Mouse (Mus musculus): ENCODE measurements at regions not wholly inside any gene's neighbourhood (a gene's known extent, or its start where the extent isn't known, plus 50 kb on each side); places are given as distances from the start of the nearest gene placed in this dataset.
A peak's percentile ranks its signal among the peaks of the same experiment; 100 is the strongest.

DNA sequence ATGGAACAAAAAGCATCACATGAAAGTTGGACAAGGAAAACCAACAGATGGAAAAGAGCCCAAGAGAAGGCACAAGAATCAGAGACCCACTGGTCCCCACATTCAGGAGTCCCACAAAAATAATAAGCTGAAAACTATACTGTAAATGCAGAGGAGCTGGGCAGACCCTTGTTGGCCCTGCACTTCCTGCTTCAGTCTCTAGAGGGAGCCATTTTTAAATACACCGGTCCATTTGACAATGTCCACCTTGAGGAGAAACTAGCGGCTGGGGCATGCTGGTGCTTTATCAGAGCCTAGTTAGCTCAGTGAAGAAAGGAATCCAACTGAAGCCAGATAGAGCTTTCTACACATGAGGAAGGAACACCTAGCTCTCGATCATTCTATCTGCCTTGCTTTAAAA is 90.1 kb upstream of the Tmem150c start:
- Histone ChIP-seq H3K4me1 (ENCODE audit: control insufficient read depth, insufficient read depth, low read length) (no peaks in the 10 kb centered on the region), H3K27ac (ENCODE audit: insufficient read depth, low read depth, low read length) (no peak overlapping the region), H3K4me3 (ENCODE audit: insufficient read depth, low read depth, low read length) (no peak overlapping the region)
- WGBS: 67% methylated on average over 3 of the region's 3 CpGs
- TF ChIP-seq POLR2A (IDR thresholded peaks at IDR 0.05; ENCODE audit: insufficient read depth, low read depth, low read length) (no peak), CTCF (IDR thresholded peaks at IDR 0.05; ENCODE audit: insufficient read depth, low read depth, low read length) (no peak)

DNA sequence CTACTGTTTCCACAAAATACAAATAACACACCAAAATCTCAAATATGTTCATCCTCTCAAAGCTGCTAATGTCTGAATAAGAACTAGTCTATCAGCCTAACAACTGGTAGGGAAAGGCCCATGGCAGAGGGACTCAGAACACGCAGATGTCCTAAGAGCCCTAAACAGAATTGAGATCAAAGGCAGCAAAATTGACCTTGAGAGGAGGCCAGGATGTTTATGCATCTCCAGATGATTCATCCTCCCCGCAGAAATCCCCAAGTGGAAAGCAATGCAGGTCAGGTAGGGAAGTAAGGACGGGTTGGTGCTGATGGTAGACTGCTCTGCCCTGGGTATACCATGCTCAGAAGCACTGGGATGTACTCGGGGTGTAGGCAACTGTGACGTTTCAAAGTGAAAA is 89.0 kb upstream of the Tmem150c start:
- WGBS: 86% methylated on average over 5 of the region's 5 CpGs
- Histone ChIP-seq H3K4me3 (ENCODE audit: insufficient read depth, low read depth, low read length) (no peak overlapping the region), H3K4me1 (ENCODE audit: control insufficient read depth, insufficient read depth, low read length) (no peaks in the 10 kb centered on the region), H3K27ac (ENCODE audit: insufficient read depth, low read depth, low read length) (no peak overlapping the region)
- TF ChIP-seq CTCF (IDR thresholded peaks at IDR 0.05; ENCODE audit: insufficient read depth, low read depth, low read length) (no peak), POLR2A (IDR thresholded peaks at IDR 0.05; ENCODE audit: insufficient read depth, low read depth, low read length) (no peak)

DNA sequence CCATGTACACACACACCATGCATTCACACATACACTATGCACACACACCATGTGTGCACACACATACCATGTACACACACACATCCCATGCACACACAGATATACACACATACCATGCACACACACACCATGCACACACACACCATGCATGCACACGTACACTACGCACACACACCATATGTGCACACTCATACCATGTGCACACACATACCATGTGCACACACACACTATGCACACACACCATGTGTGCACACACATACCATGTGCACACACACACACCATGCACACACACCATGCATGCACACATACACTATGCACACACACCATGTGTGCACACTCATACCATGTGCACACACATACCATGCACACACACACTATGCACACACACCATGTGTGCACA is 87.1 kb upstream of the Tmem150c start:
- 100% methylated on average over 2 of the region's 2 CpGs for WGBS

GRCm38 (mm10) chr5:100244811-100245210 is 85.2 kb upstream of the Tmem150c start:
- H3K4me1 ChIP-seq (ENCODE audit: control insufficient read depth, insufficient read depth, low read length): no peaks in the 10 kb centered on the region
- no peak overlapping the region for H3K4me3 ChIP-seq (ENCODE audit: insufficient read depth, low read depth, low read length)
- 71% methylated on average over 3 of the region's 3 CpGs for whole genome bisulfite sequencing
- no peak overlapping the region for H3K27ac ChIP-seq (ENCODE audit: insufficient read depth, low read depth, low read length)
- TF ChIP-seq CTCF (IDR thresholded peaks at IDR 0.05; ENCODE audit: insufficient read depth, low read depth, low read length): no peak
- no peak for TF ChIP-seq POLR2A (IDR thresholded peaks at IDR 0.05; ENCODE audit: insufficient read depth, low read depth, low read length)

More for the DNA sequence above, 87.1 kb upstream of the Tmem150c start:
- Histone ChIP-seq H3K4me3 (ENCODE audit: insufficient read depth, low read depth, low read length) (no peak overlapping the region), H3K27ac (ENCODE audit: insufficient read depth, low read depth, low read length) (no peak overlapping the region), H3K4me1 (ENCODE audit: control insufficient read depth, insufficient read depth, low read length) (no peaks in the 10 kb centered on the region)
- TF ChIP-seq POLR2A (IDR thresholded peaks at IDR 0.05; ENCODE audit: insufficient read depth, low read depth, low read length): no peak
- no peak for TF ChIP-seq CTCF (IDR thresholded peaks at IDR 0.05; ENCODE audit: insufficient read depth, low read depth, low read length)

- H3K4me1 ChIP-seq (ENCODE audit: control insufficient read depth, insufficient read depth, low read length): no peaks in the 10 kb centered on the region
- H3K4me3 ChIP-seq (ENCODE audit: insufficient read depth, low read depth, low read length): no peak overlapping the region
- no peak overlapping the region for H3K27ac ChIP-seq (ENCODE audit: insufficient read depth, low read depth, low read length)
- no peak for TF ChIP-seq POLR2A (IDR thresholded peaks at IDR 0.05; ENCODE audit: insufficient read depth, low read depth, low read length)
- TF ChIP-seq CTCF (IDR thresholded peaks at IDR 0.05; ENCODE audit: insufficient read depth, low read depth, low read length): no peak
- WGBS: 64% methylated on average over 6 of the region's 6 CpGs
Observed at GRCm38 (mm10) chr5:100240876-100241275, 81.3 kb upstream of the Tmem150c start.

GRCm38 (mm10) chr5:100239632-100240031 is 80.0 kb upstream of the Tmem150c start:
- no peak for TF ChIP-seq POLR2A (IDR thresholded peaks at IDR 0.05; ENCODE audit: insufficient read depth, low read depth, low read length)
- TF ChIP-seq CTCF (IDR thresholded peaks at IDR 0.05; ENCODE audit: insufficient read depth, low read depth, low read length): no peak
- Histone ChIP-seq H3K27ac (ENCODE audit: insufficient read depth, low read depth, low read length) (peak overlapping the region; percentile 85), H3K4me1 (ENCODE audit: control insufficient read depth, insufficient read depth, low read length) (no peaks in the 10 kb centered on the region), H3K4me3 (ENCODE audit: insufficient read depth, low read depth, low read length) (no peak overlapping the region)
- WGBS: 36% methylated on average over 7 of the region's 7 CpGs

GRCm38 (mm10) chr5:100238287-100239036 is 78.9 kb upstream of the Tmem150c start:
- Histone ChIP-seq H3K4me1 (ENCODE audit: control insufficient read depth, insufficient read depth, low read length) (no peaks in the 10 kb centered on the region), H3K27ac (ENCODE audit: insufficient read depth, low read depth, low read length) (no peak overlapping the region), H3K4me3 (ENCODE audit: insufficient read depth, low read depth, low read length) (no peak overlapping the region)
- WGBS: 84% methylated on average over 15 of the region's 15 CpGs
- no peak for TF ChIP-seq POLR2A (IDR thresholded peaks at IDR 0.05; ENCODE audit: insufficient read depth, low read depth, low read length)
- TF ChIP-seq CTCF (IDR thresholded peaks at IDR 0.05; ENCODE audit: insufficient read depth, low read depth, low read length): no peak

DNA sequence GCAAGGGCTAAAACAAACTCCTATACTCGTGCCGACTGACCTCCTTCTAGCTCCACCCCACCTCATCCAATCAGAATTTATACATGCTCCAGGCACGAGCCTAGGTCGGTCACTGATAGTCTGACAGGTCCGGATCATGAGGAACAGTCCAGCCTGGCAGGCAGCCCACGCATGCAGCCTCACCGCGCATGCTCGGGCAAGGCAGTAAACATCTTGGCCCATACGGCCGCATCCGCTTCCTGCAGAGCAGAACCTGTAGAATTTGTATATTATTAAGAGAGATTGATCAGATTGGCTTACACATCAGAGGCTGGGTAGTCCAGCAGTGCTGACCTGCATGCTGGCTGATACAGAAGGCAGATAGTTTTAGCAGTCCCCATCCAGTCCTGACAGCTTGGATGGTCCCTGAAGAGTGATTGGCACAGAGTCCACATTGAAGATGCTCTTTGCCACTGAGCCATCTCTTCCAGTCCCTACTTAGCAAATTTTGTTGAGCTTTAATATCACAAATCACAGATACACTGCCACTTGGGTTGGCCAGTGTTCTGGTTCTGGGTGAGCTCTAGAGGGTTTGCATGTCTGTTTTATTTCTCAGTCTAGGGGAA is 78.2 kb upstream of the Tmem150c start:
- no peak overlapping the region for H3K4me3 ChIP-seq (ENCODE audit: insufficient read depth, low read depth, low read length)
- no peak overlapping the region for H3K27ac ChIP-seq (ENCODE audit: insufficient read depth, low read depth, low read length)
- no peaks in the 10 kb centered on the region for H3K4me1 ChIP-seq (ENCODE audit: control insufficient read depth, insufficient read depth, low read length)
- 95% methylated on average over 12 of the region's 12 CpGs for WGBS
- TF ChIP-seq CTCF (IDR thresholded peaks at IDR 0.05; ENCODE audit: insufficient read depth, low read depth, low read length) (no peak), POLR2A (IDR thresholded peaks at IDR 0.05; ENCODE audit: insufficient read depth, low read depth, low read length) (no peak)

DNA sequence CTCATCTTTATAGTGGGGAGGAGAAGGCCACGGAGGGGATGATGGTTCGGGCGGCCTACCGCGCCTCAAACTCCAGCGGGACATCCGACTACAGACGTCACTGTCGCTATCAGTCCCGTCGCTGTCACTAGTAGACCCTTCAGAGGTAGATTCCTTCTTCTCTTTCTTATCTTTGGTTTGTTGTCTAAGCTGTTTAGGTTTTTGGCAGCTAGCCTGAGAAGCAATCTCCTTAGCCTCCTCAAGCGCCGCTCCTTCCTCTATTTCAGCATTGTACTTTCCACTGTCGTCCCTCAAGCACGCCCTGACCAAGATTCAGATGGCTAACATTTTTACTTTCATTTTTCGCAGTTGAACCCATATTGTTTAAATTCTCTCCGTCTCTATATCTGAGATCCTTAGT is 76.7 kb upstream of the Tmem150c start:
- 96% methylated on average over 17 of the region's 17 CpGs for WGBS
- H3K4me3 ChIP-seq (ENCODE audit: insufficient read depth, low read depth, low read length): no peak overlapping the region
- peaks cover 2% of the 10 kb centered on the region; the same call in 1 of the 2 replicates for H3K4me1 ChIP-seq (ENCODE audit: control insufficient read depth, insufficient read depth, low read length)
- no peak overlapping the region for H3K27ac ChIP-seq (ENCODE audit: insufficient read depth, low read depth, low read length)
- TF ChIP-seq CTCF (IDR thresholded peaks at IDR 0.05; ENCODE audit: insufficient read depth, low read depth, low read length) (no peak), POLR2A (IDR thresholded peaks at IDR 0.05; ENCODE audit: insufficient read depth, low read depth, low read length) (no peak)

Data from olfactory bulb, adult 2 months (tissue).